ENCODE assay signal across 11 mouse cellular contexts in genomic region chr13:109231848-109232460, GRCm38 (mm10).
DNase-seq lines count a peak whose midpoint lies in the region; ATAC-seq and TF ChIP-seq lines count a peak whose summit lies in the region.
"Had no signal": no experiment of that assay in that cellular context is flagged by ENCODE, and none has a peak within 500 bp of the region (broad histone marks: within the 10 kb centered on the region; RNA-seq: fewer than 3 reads in every experiment).

No protein-coding gene starts in this region.

- peak; percentile 51 for ATAC-seq in inflammation-experienced regulatory T-cells, adult 6 months
- ATAC-seq in megakaryocyte-erythroid progenitor cell, adult 5-6 weeks (replicated peaks; ENCODE audit: low FRiP score, low TSS enrichment, poor library complexity, severe bottlenecking), result peak; percentile 39
- ATAC-seq: hindbrain, postnatal 0 days had no signal

- DNase-seq in gastrocnemius, adult 2 months, result no peak
- DNase-seq in gastrocnemius, postnatal 10 days, result no peak
- DNase-seq in lung, adult 2 months, result no peak
- DNase-seq in lung, postnatal 10 days, result no peak
- no peak for DNase-seq in cerebellum, adult 11 months
- DNase-seq in frontal cortex, postnatal 36 days (ENCODE audit: low spot score in 2 of 2), result no peak

- H3K4me1 ChIP-seq in lung, adult 2 months (ENCODE audit: control insufficient read depth, insufficient read depth, low read length), result peaks cover 16% of the 10 kb centered on the region

- H3K27ac ChIP-seq in gastrocnemius, adult 2 months, result no peak overlapping the region
- H3K27ac ChIP-seq: hindbrain, postnatal 0 days; left cerebral cortex, adult 2 months; midbrain, embryonic 12.5 days had no signal

- no peak for TF ChIP-seq CTCF in gastrocnemius, adult 2 months (IDR thresholded peaks at IDR 0.05)
- TF ChIP-seq CTCF in lung, adult 2 months (IDR thresholded peaks at IDR 0.05; ENCODE audit: insufficient read depth, low read length), result no peak

- H3K4me3 ChIP-seq in gastrocnemius, adult 2 months, result peak overlapping the region; percentile 19
- peak overlapping the region; percentile 19 for H3K4me3 ChIP-seq in lung, adult 2 months (replicated peaks; ENCODE audit: extremely low read depth, low read depth, low read length)
- H3K4me3 ChIP-seq: left cerebral cortex, adult 2 months; midbrain, embryonic 12.5 days had no signal

- intact Hi-C loops in gastrocnemius, adult 2 months (cut with DNase I), result loop anchor here (2.0 to 10.0 kb wide), 2 partner anchors 213 to 287 kb away; no protein-coding TSS in a partner anchor

- WGBS in lung, adult 2 months, result 33% methylated on average over 18 of the region's 18 CpGs

- TF ChIP-seq POLR2A in lung, adult 2 months (IDR thresholded peaks at IDR 0.05; ENCODE audit: borderline replicate concordance, extremely low read depth, low read depth, low read length), result peak; percentile 17; the same call in 1 of the 2 replicates
